Comparison of ENCODE assay signal across 8 mouse cellular contexts in the genomic region with DNA sequence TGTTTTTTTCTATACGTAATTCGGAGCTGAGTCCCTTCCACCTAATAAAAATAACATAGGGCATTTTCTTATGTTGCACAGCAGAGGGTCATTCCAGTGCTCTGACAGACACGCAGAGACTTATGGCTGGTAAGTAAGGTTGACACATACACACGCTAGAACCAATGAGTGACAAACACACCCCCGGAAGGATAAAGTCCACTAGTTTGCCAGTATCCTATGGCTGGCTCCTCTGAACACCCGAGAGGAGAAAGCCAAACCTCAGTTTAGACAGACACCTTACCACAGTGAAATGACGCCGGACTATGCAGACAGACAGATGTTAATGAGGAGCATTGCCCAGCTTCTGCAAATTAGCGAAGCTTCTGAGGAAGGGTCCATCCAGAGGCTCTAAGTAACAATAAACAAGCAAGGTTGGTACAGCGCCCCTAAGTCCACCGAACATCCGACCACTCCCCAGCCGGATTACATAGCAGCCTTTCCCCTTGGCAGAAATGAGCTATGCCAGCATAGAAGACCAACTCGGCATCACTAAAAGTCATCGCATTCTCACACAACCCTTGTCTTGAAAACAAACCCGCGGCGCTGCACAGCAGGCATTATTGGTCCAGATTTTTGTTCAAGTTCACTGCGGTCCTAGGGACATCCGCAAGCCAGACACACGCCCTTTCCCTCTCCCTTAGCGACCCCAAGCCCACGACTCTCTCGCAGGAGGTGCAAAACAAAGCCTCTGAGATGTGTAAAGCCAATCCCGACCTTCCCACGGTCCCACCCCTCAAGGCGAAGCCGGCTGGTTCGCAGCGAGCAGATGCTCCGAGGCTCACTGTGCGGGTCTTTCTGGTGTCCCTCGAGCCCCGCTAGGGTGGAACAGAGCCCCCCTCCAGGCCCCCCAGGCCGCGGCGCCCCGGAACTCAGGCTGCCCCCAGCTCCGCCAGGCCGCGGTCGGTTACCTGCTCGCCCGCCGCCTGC. TPM values are rescaled to one million over a fixed set of nuclear protein-coding genes. Genes with fewer than 3 reads are reported as not detected.
A peak's percentile ranks its signal among the peaks of the same experiment; 100 is the strongest.
DNase-seq lines count a peak whose midpoint lies in the region; ATAC-seq lines count a peak whose summit lies in the region.

No protein-coding gene starts in this region.

- H3K27me3 ChIP-seq in erythroblast, embryonic 14.5 days (ENCODE audit: control insufficient read depth), result no peaks in the 10 kb centered on the region
- no peaks in the 10 kb centered on the region for H3K27me3 ChIP-seq in neural tube, embryonic 13.5 days

- DNase-seq in kidney, adult 8-10 months, result peak; percentile 37 to 50
- no peak for DNase-seq in kidney, adult 11 months
- DNase-seq in MN1 (ENCODE audit: low spot score), result peak; percentile 23
- peak; percentile 42 for DNase-seq in kidney, postnatal 14 days
- DNase-seq in gastrocnemius, adult 8-10 months (ENCODE audit: low spot score in 2 of 2), result no peak
- no peak for DNase-seq in frontal cortex, postnatal 14 days (ENCODE audit: low spot score in 2 of 2)

- ATAC-seq in neural tube, embryonic 13.5 days (ENCODE audit: low read depth), result peak; percentile 70

- peaks cover 38% of the 10 kb centered on the region for H3K36me3 ChIP-seq in erythroblast, embryonic 14.5 days (ENCODE audit: control insufficient read depth)
- H3K36me3 ChIP-seq in neural tube, embryonic 13.5 days, result peaks cover 38% of the 10 kb centered on the region

- peak overlapping the region; percentile 90 for H3K27ac ChIP-seq in neural tube, embryonic 13.5 days (replicated peaks)

- peak overlapping the region; percentile 78 for H3K4me2 ChIP-seq in neural tube, embryonic 13.5 days

- 12% methylated on average over 45 of the region's 45 CpGs for WGBS in neural tube, embryonic 13.5 days

- peaks cover 42% of the 10 kb centered on the region for H3K4me1 ChIP-seq in erythroblast, embryonic 14.5 days (ENCODE audit: control insufficient read depth)
- peaks cover 17% of the 10 kb centered on the region for H3K4me1 ChIP-seq in neural tube, embryonic 13.5 days (replicated peaks)

- H3K4me3 ChIP-seq in erythroblast, embryonic 14.5 days (replicated peaks), result peak overlapping the region; percentile 88
- H3K4me3 ChIP-seq in neural tube, embryonic 13.5 days, result peak overlapping the region; percentile 88

- H3K9ac ChIP-seq in neural tube, embryonic 13.5 days, result peak overlapping the region; percentile 98

- no peaks in the 10 kb centered on the region for H3K9me3 ChIP-seq in erythroblast, embryonic 14.5 days (ENCODE audit: control insufficient read depth, low read length)
- H3K9me3 ChIP-seq in neural tube, embryonic 13.5 days, result no peaks in the 10 kb centered on the region

RNA-seq across cellular contexts. Expression of gene 4833439L19Rik, which starts 0.7 kb away (rescaled TPM):
- 2.7 and 3.4 TPM in 2 replicates for polyA plus RNA-seq in erythroblast, embryonic 14.5 days (2012)
- polyA plus RNA-seq in neural tube, embryonic 13.5 days (2015; fragmentation: Nextera tagmentation; extraction: Ambion mirVana), result 246 and 252 TPM in 2 replicates
- 100 to 1,000 TPM; 213 to 249 (median 236) TPM for total RNA-seq in gastrocnemius, adult 8-10 months (2022)

RNA-seq across cellular contexts. Expression of gene Arl10, which starts 10.3 kb away (rescaled TPM):
- polyA plus RNA-seq in erythroblast, embryonic 14.5 days (2012), result 0.08 TPM in 1 of 2 replicates, not detected in the other
- 65.8 and 67.0 TPM in 2 replicates for polyA plus RNA-seq in neural tube, embryonic 13.5 days (2015; fragmentation: Nextera tagmentation; extraction: Ambion mirVana)
- 1 to 10 TPM in 3 of 4 experiments, under 1 TPM in 1; 0.87 to 3.5 (median 2.1) TPM for total RNA-seq in gastrocnemius, adult 8-10 months (2022)

RNA-seq across cellular contexts. Expression of gene Nop16, which starts 25.4 kb away (rescaled TPM):
- 0.77 and 1.7 TPM in 2 replicates for polyA plus RNA-seq in erythroblast, embryonic 14.5 days (2012)
- 56.0 and 67.5 TPM in 2 replicates for polyA plus RNA-seq in neural tube, embryonic 13.5 days (2015; fragmentation: Nextera tagmentation; extraction: Ambion mirVana)
- total RNA-seq in gastrocnemius, adult 8-10 months (2022), result 10 to 100 TPM; 14.8 to 18.9 (median 16.7) TPM

RNA-seq across cellular contexts. Expression of gene Higd2a, which starts 25.5 kb away (rescaled TPM):
- 3.8 and 14.7 TPM in 2 replicates for polyA plus RNA-seq in erythroblast, embryonic 14.5 days (2012)
- polyA plus RNA-seq in neural tube, embryonic 13.5 days (2015; fragmentation: Nextera tagmentation; extraction: Ambion mirVana), result 216 and 245 TPM in 2 replicates
- 100 to 1,000 TPM; 131 to 155 (median 141) TPM for total RNA-seq in gastrocnemius, adult 8-10 months (2022)

RNA-seq across cellular contexts. Expression of gene Cltb, which starts 46.6 kb away (rescaled TPM):
- polyA plus RNA-seq in erythroblast, embryonic 14.5 days (2012), result 46.7 and 79.0 TPM in 2 replicates
- polyA plus RNA-seq in neural tube, embryonic 13.5 days (2015; fragmentation: Nextera tagmentation; extraction: Ambion mirVana), result 137 and 142 TPM in 2 replicates
- total RNA-seq in gastrocnemius, adult 8-10 months (2022), result 100 to 1,000 TPM; 168 to 177 (median 172) TPM

Comparison
In these comparisons a context has a peak if more than half of its experiments do, and no peak if none do; other contexts are left out.
1. DNase-seq: peak in kidney, adult 8-10 months (2 of 2), MN1 (single experiment) and kidney, postnatal 14 days (single experiment); none in kidney, adult 11 months (single experiment), gastrocnemius, adult 8-10 months (0 of 2) and frontal cortex, postnatal 14 days (0 of 2).
2. RNA of gene 4833439L19Rik, which starts 0.7 kb away (polyA plus RNA-seq): 246 to 252 TPM in neural tube, embryonic 13.5 days; 2.7 to 3.4 TPM in erythroblast, embryonic 14.5 days; every median in the first group is over 10 times any median in the second.
3. RNA of gene Arl10, which starts 10.3 kb away (polyA plus RNA-seq): 65.8 to 67.0 TPM in neural tube, embryonic 13.5 days; 0.08 TPM in erythroblast, embryonic 14.5 days; every median in the first group is over 10 times any median in the second.
4. RNA of gene Nop16, which starts 25.4 kb away (polyA plus RNA-seq): 56.0 to 67.5 TPM in neural tube, embryonic 13.5 days; 0.77 to 1.7 TPM in erythroblast, embryonic 14.5 days; every median in the first group is over 10 times any median in the second.